Mouse (Mus musculus) MEL (cell line): Measurements from ENCODE around the gene 4931429L15Rik. TPM values are rescaled to one million over a fixed set of nuclear protein-coding genes. Genes with fewer than 3 reads are reported as not detected.

Experiments used
- DNase-seq: peaks from one replicate; pipeline ENCODE4 v3.0.0; 2011; ENCODE audit warnings: low read depth, low spot score
- H3K27ac ChIP-seq: 2 replicates; pipeline ENCODE4 v1.5.1; 2012; ENCODE audit warnings: low read depth, mild to moderate bottlenecking, control low read depth, low read length, moderate library complexity; ENCODE audit not compliant: control insufficient read depth
- H3K27me3 ChIP-seq, 2 experiments: fragments of 150-350 bp in 1 of 2; sonication (generic) in 1 of 2; 2 replicates each; pipeline ENCODE4 v1.6.1; 2012; ENCODE audit warnings: low read length in 2 of 2, mild to moderate bottlenecking in 2 of 2, improper control_type of control experiment in 1 of 2, moderate library complexity in 1 of 2; ENCODE audit not compliant: insufficient read depth in 2 of 2, control insufficient read depth in 1 of 2
- H3K36me3 ChIP-seq, 2 experiments: 2 replicates each; pipeline ENCODE4 v1.6.1; 2012 to 2014; ENCODE audit warnings: low read length in 2 of 2, improper control_type of control experiment in 1 of 2, inconsistent platforms in 1 of 2, mild to moderate bottlenecking in 1 of 2; ENCODE audit not compliant: insufficient read depth in 2 of 2, control insufficient read depth in 1 of 2
- H3K4me1 ChIP-seq, 2 experiments: fragments of 150-350 bp in 1 of 2; sonication (generic) in 1 of 2; 2 replicates each; pipeline ENCODE4 v1.6.1; 2012; ENCODE audit warnings: low read length in 2 of 2, improper control_type of control experiment in 1 of 2, mild to moderate bottlenecking in 1 of 2; ENCODE audit not compliant: insufficient read depth in 2 of 2, control insufficient read depth in 1 of 2
- H3K4me3 ChIP-seq, 2 experiments: fragments of 150-350 bp in 1 of 2; sonication (generic) in 1 of 2; 2 replicates each; pipeline ENCODE4 v1.5.1; 2012; ENCODE audit warnings: low read depth in 2 of 2, low read length in 2 of 2, mild to moderate bottlenecking in 2 of 2, moderate library complexity in 2 of 2, control low read depth in 1 of 2, improper control_type of control experiment in 1 of 2; ENCODE audit not compliant: control insufficient read depth in 1 of 2, insufficient read depth in 1 of 2
- H3K79me2 ChIP-seq: 2 replicates; pipeline ENCODE4 v1.6.1; 2012; ENCODE audit warnings: mild to moderate bottlenecking, low read length, moderate library complexity; ENCODE audit not compliant: control insufficient read depth, poor library complexity, insufficient read depth
- H3K9ac ChIP-seq: 2 replicates; pipeline ENCODE4 v1.6.1; 2012; ENCODE audit warnings: low read depth, mild to moderate bottlenecking, control low read depth, low read length, moderate library complexity; ENCODE audit not compliant: control insufficient read depth, poor library complexity, severe bottlenecking
- H3K9me3 ChIP-seq: fragments of 150-350 bp; sonication (generic); replicated peaks from 2 replicates; pipeline ENCODE4 v1.6.1; 2012; ENCODE audit warnings: mild to moderate bottlenecking, low read length, improper control_type of control experiment, moderate library complexity; ENCODE audit not compliant: insufficient read depth
- BHLHE40 ChIP-seq: IDR thresholded peaks from 2 replicates; pipeline ENCODE4 v1.6.1; 2012; ENCODE audit warnings: low read depth, mild to moderate bottlenecking, inconsistent platforms, low read length, improper control_type of control experiment, borderline replicate concordance
- CHD2 ChIP-seq: IDR thresholded peaks from 2 replicates; pipeline ENCODE4 v1.6.1; 2011; ENCODE audit warnings: low read length, improper control_type of control experiment
- CTCF ChIP-seq, 3 experiments: IDR thresholded peaks in 2 of 3; conservative IDR thresholded peaks in 1 of 3; 2 replicates each; pipeline ENCODE4 v1.5.1; 2011 to 2012; ENCODE audit warnings: low read length in 3 of 3, low read depth in 2 of 3, mild to moderate bottlenecking in 2 of 3, improper control_type of control experiment in 1 of 3, inconsistent platforms in 1 of 3, mixed read lengths in 1 of 3, moderate library complexity in 1 of 3; ENCODE audit not compliant: control insufficient read depth in 1 of 3, insufficient read depth in 1 of 3, poor library complexity in 1 of 3, severe bottlenecking in 1 of 3
- ELF1 ChIP-seq: IDR thresholded peaks from 2 replicates; pipeline ENCODE4 v1.6.1; 2014; ENCODE audit warnings: low read depth, mild to moderate bottlenecking, inconsistent platforms, low read length, improper control_type of control experiment, moderate library complexity
- ETS1 ChIP-seq: IDR thresholded peaks from 2 replicates; pipeline ENCODE4 v1.6.1; 2012; ENCODE audit warnings: low read depth, mild to moderate bottlenecking, inconsistent platforms, low read length, improper control_type of control experiment, moderate library complexity
- GABPA ChIP-seq: IDR thresholded peaks from 2 replicates; pipeline ENCODE4 v1.6.1; 2012; ENCODE audit warnings: low read depth, mild to moderate bottlenecking, inconsistent platforms, low read length, improper control_type of control experiment, moderate library complexity
- KAT2A ChIP-seq: conservative IDR thresholded peaks from 2 replicates; pipeline ENCODE4 v1.6.1; 2012; ENCODE audit warnings: low read depth, low read length, improper control_type of control experiment, inconsistent platforms
- MAX ChIP-seq: IDR thresholded peaks from 2 replicates; pipeline ENCODE4 v1.6.1; 2011; ENCODE audit warnings: low read length, improper control_type of control experiment
- MAZ ChIP-seq: IDR thresholded peaks from 2 replicates; pipeline ENCODE4 v1.6.1; 2012; ENCODE audit warnings: low read depth, mild to moderate bottlenecking, inconsistent platforms, low read length, improper control_type of control experiment
- MYB ChIP-seq: IDR thresholded peaks from 2 replicates; pipeline ENCODE4 v1.6.1; 2011; ENCODE audit warnings: mild to moderate bottlenecking, low read depth, low read length, improper control_type of control experiment
- MYC ChIP-seq: IDR thresholded peaks from 2 replicates; pipeline ENCODE4 v1.6.1; 2011; ENCODE audit warnings: low read depth, mild to moderate bottlenecking, low read length, improper control_type of control experiment, moderate library complexity
- NRF1 ChIP-seq: IDR thresholded peaks from 2 replicates; pipeline ENCODE4 v1.6.1; 2014; ENCODE audit warnings: low read depth, mild to moderate bottlenecking, inconsistent platforms, low read length, improper control_type of control experiment, moderate library complexity; ENCODE audit not compliant: poor library complexity, insufficient read depth, severe bottlenecking
- POLR2A ChIP-seq, 2 experiments: IDR thresholded peaks; 2 replicates each; pipeline ENCODE4 v1.6.1; 2011 to 2012; ENCODE audit warnings: low read length in 2 of 2, mild to moderate bottlenecking in 2 of 2, control low read depth in 1 of 2, improper control_type of control experiment in 1 of 2, low read depth in 1 of 2, moderate library complexity in 1 of 2; ENCODE audit not compliant: control insufficient read depth in 1 of 2, insufficient read depth in 1 of 2, poor library complexity in 1 of 2
- POLR2AphosphoS2 ChIP-seq: IDR thresholded peaks from 2 replicates; pipeline ENCODE4 v1.6.1; 2011; ENCODE audit warnings: low read length, improper control_type of control experiment
- RAD21 ChIP-seq: IDR thresholded peaks from 2 replicates; pipeline ENCODE4 v1.6.1; 2011; ENCODE audit warnings: mild to moderate bottlenecking, low read depth, low read length, improper control_type of control experiment
- RCOR1 ChIP-seq: IDR thresholded peaks from 2 replicates; pipeline ENCODE4 v1.6.1; 2012; ENCODE audit warnings: low read depth, mild to moderate bottlenecking, inconsistent platforms, low read length, improper control_type of control experiment
- SIN3A ChIP-seq: IDR thresholded peaks from 2 replicates; pipeline ENCODE4 v1.6.1; 2012; ENCODE audit warnings: low read length, improper control_type of control experiment, inconsistent platforms
- SMC3 ChIP-seq: IDR thresholded peaks from 2 replicates; pipeline ENCODE4 v1.6.1; 2011; ENCODE audit warnings: low read depth, low read length, improper control_type of control experiment
- TAL1 ChIP-seq: IDR thresholded peaks from 2 replicates; pipeline ENCODE4 v1.6.1; 2012; ENCODE audit warnings: mild to moderate bottlenecking, inconsistent platforms, low read length, moderate library complexity, mixed read lengths
- TBP ChIP-seq: IDR thresholded peaks from 2 replicates; pipeline ENCODE4 v1.8.0; 2011; ENCODE audit warnings: low read depth, low read length, improper control_type of control experiment
- UBTF ChIP-seq: IDR thresholded peaks from 2 replicates; pipeline ENCODE4 v1.6.1; 2012; ENCODE audit warnings: low read depth, mild to moderate bottlenecking, inconsistent platforms, low read length, improper control_type of control experiment, moderate library complexity, borderline replicate concordance; ENCODE audit not compliant: insufficient read depth
- USF1 ChIP-seq: IDR thresholded peaks from 2 replicates; pipeline ENCODE4 v1.6.1; 2014; ENCODE audit warnings: low read depth, mild to moderate bottlenecking, inconsistent platforms, low read length, improper control_type of control experiment, moderate library complexity
- USF2 ChIP-seq, 2 experiments: IDR thresholded peaks; 2 replicates each; pipeline ENCODE4 v1.6.1; 2011 to 2012; ENCODE audit warnings: improper control_type of control experiment in 2 of 2, low read length in 2 of 2, borderline replicate concordance in 1 of 2, inconsistent platforms in 1 of 2, low read depth in 1 of 2, mild to moderate bottlenecking in 1 of 2; ENCODE audit not compliant: insufficient read depth in 1 of 2
- ZC3H11A ChIP-seq: IDR thresholded peaks from 2 replicates; pipeline ENCODE4 v1.6.1; 2012; ENCODE audit warnings: low read depth, mild to moderate bottlenecking, inconsistent platforms, low read length, improper control_type of control experiment
- ZKSCAN1 ChIP-seq: IDR thresholded peaks from 2 replicates; pipeline ENCODE4 v1.6.1; 2012; ENCODE audit warnings: low read depth, mild to moderate bottlenecking, inconsistent platforms, low read length, improper control_type of control experiment, moderate library complexity
- ZMIZ1 ChIP-seq: IDR thresholded peaks from 2 replicates; pipeline ENCODE4 v1.6.1; 2012; ENCODE audit warnings: low read depth, mild to moderate bottlenecking, inconsistent platforms, low read length, improper control_type of control experiment, moderate library complexity
- ZNF384 ChIP-seq: IDR thresholded peaks from 2 replicates; pipeline ENCODE4 v1.6.1; 2012; ENCODE audit warnings: low read depth, mild to moderate bottlenecking, inconsistent platforms, low read length, improper control_type of control experiment
- polyA plus RNA-seq, 2 experiments: library from polyadenylated mRNA; stranded (reverse) in 1 of 2; unstranded in 1 of 2; fragments of >175 nt in 1 of 2; fragments of >200 nt in 1 of 2; gene quantifications; 2 replicates each; pipeline versions ENCODE4 v1.2.1 to v1.2.4; 2012; ENCODE audit warnings: low replicate concordance in 2 of 2, low read depth in 1 of 2; ENCODE audit not compliant: insufficient read length in 2 of 2, insufficient read depth in 1 of 2, missing spikeins in 1 of 2
- total RNA-seq: library from RNA; depleted of rRNA; stranded (reverse); fragments of 300-350 nt; gene quantifications from 2 replicates; pipeline ENCODE4 v1.2.3, GENCODE M21; 2012

4931429L15Rik gene
- total and polyA plus RNA-seq, 3 experiments, result not detected

- TF ChIP-seq POLR2A (IDR thresholded peaks at IDR 0.05; ENCODE audit: control insufficient read depth in 1 of 2, insufficient read depth in 1 of 2, low read depth in 1 of 2, low read length in 2 of 2, poor library complexity in 1 of 2) (no peak), MAX (no peak), ETS1 (no peak), SMC3 (no peak), ZKSCAN1 (no peak), USF1 (no peak), USF2 (IDR thresholded peaks at IDR 0.05; ENCODE audit: borderline replicate concordance in 1 of 2, insufficient read depth in 1 of 2, low read depth in 1 of 2, low read length in 2 of 2) (no peak), CHD2 (no peak), ZMIZ1 (no peak), NRF1 (no peak), TAL1 (no peak), ZNF384 (no peak), UBTF (no peak), MYB (no peak), RCOR1 (no peak), TBP (no peak), ZC3H11A (no peak), BHLHE40 (no peak), RAD21 (no peak), KAT2A (no peak)
- Histone ChIP-seq H3K27me3 (peaks cover 18 to 24% of the 10 kb centered on the region in 2 experiments), H3K27ac (no peak overlapping the region), H3K36me3 (no peaks in the 10 kb centered on the region), H3K9me3 (no peaks in the 10 kb centered on the region), H3K4me1 (no peaks in the 10 kb centered on the region), H3K79me2 (no peaks in the 10 kb centered on the region), H3K9ac (no peak overlapping the region), H3K4me3 (no peak overlapping the region)
- no peak for DNase-seq
Measured at GRCm38 (mm10) chr9:46320461-46320860, 675 bp upstream of the 4931429L15Rik start.

- H3K9ac ChIP-seq, result no peak overlapping the region
- H3K27me3 ChIP-seq, result peaks cover 4 to 11% of the 10 kb centered on the region in 2 experiments
- no peaks in the 10 kb centered on the region for H3K79me2 ChIP-seq
- H3K27ac ChIP-seq, result no peak overlapping the region
- no peaks in the 10 kb centered on the region for H3K9me3 ChIP-seq
- H3K4me1 ChIP-seq, result no peaks in the 10 kb centered on the region
- H3K36me3 ChIP-seq, result no peaks in the 10 kb centered on the region
- no peak for TF ChIP-seq POLR2AphosphoS2
- TF ChIP-seq RCOR1, result no peak
- no peak for TF ChIP-seq ETS1
- no peak for TF ChIP-seq MYB
- no peak for TF ChIP-seq MAZ
- TF ChIP-seq ZNF384, result no peak
- no peak for TF ChIP-seq SIN3A
- TF ChIP-seq ELF1, result no peak
- TF ChIP-seq MYC, result no peak
- TF ChIP-seq RAD21, result peak; percentile 17
- no peak for TF ChIP-seq CHD2
- TF ChIP-seq POLR2A (IDR thresholded peaks at IDR 0.05; ENCODE audit: control insufficient read depth in 1 of 2, insufficient read depth in 1 of 2, low read depth in 1 of 2, low read length in 2 of 2, poor library complexity in 1 of 2), result no peak
- TF ChIP-seq GABPA, result no peak
- peak; percentile 33 to 60 (median 34); a peak in 5 of 6 replicates for TF ChIP-seq CTCF (IDR thresholded peaks at IDR 0.05 in 2 of 3, conservative IDR thresholded peaks at IDR 0.05 in 1 of 3; ENCODE audit: control insufficient read depth in 1 of 3, insufficient read depth in 1 of 3, low read depth in 2 of 3, low read length in 3 of 3, poor library complexity in 1 of 3, severe bottlenecking in 1 of 3)
- TF ChIP-seq USF1, result no peak
- DNase-seq, result no peak
- no peak overlapping the region for H3K4me3 ChIP-seq
Measured at GRCm38 (mm10) chr9:46317957-46318356, 1.8 kb downstream of the 4931429L15Rik start.
